Mouse (Mus musculus) bone marrow, adult 2 months (tissue): ENCODE results near the gene Clip2. TPM values are rescaled to one million over a fixed set of nuclear protein-coding genes. Genes with fewer than 3 reads are reported as not detected.

Experiments
- H3K27ac ChIP-seq: fragments of 200-500 bp; 2 replicates; pipeline ENCODE4 v1.5.1; 2012; ENCODE audit warnings: low read depth, mild to moderate bottlenecking, control low read depth, inconsistent platforms, low read length; ENCODE audit not compliant: control insufficient read depth, poor library complexity, insufficient read depth
- H3K4me1 ChIP-seq: fragments of 200-500 bp; 2 replicates; pipeline ENCODE4 v1.6.1; 2011; ENCODE audit warnings: low read length; ENCODE audit not compliant: control insufficient read depth, insufficient read depth
- H3K4me3 ChIP-seq: fragments of 200-500 bp; replicated peaks from 2 replicates; pipeline ENCODE3; 2011; ENCODE audit warnings: mild to moderate bottlenecking, low read depth, low read length, control low read depth; ENCODE audit not compliant: control insufficient read depth
- CTCF ChIP-seq: fragments of 200-500 bp; IDR thresholded peaks from 2 replicates; pipeline ENCODE4 v1.5.1; 2011; ENCODE audit warnings: low read length, control low read depth; ENCODE audit not compliant: control insufficient read depth, insufficient read depth
- POLR2A ChIP-seq: fragments of 200-500 bp; IDR thresholded peaks from 2 replicates; pipeline ENCODE4 v1.6.1; 2011; ENCODE audit warnings: low read depth, mild to moderate bottlenecking, control low read depth, low read length, borderline replicate concordance; ENCODE audit not compliant: control insufficient read depth
- WGBS: fragments of 180-500 bp; shearing (Covaris S2); methylation state at CpG from one replicate; pipeline ENCODE4 v1.1.7; 2018; 5-methylcytosine and 5-hydroxymethylcytosine counted together
- polyA plus RNA-seq: library from polyadenylated mRNA; stranded (reverse); fragments of >200 nt; gene quantifications from 2 replicates; pipeline ENCODE4 v1.2.4, GENCODE M21; 2011; ENCODE audit warnings: low replicate concordance; ENCODE audit not compliant: missing spikeins, insufficient read depth, insufficient read length

Clip2 gene
- polyA plus RNA-seq, 1 experiment: 5.6 TPM

DNA sequence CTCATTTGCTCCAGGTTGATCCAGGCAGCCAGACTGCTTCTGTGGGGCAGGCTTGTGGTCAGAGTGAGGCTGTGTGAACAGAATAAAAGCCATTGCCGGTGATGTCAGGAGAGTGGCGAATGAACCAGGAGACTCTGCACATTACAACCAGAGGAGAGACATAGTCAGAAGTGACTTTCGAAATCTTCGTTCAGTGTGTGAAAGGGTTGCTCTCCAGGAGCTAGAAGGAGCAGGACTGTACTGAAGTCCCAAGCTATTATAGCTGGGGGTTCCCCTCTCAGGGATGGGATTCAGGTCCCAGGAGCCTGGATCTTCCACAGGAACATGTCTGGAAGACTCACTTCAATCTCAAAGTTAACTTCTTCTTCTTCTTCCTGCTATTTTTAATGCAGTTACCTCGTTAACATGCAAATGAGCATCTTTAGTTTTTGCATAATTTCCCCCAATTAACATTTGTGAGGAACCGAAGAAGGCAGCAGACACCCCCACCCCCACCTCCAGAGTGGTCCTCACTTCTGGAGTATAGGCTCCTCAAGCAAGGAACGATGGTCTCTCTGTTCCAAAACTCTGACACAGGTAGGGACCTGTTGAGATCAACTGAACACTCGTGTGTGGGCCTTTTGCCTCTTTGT, 81.6 kb downstream of the Clip2 start:
- no peak overlapping the region for H3K4me3 ChIP-seq
- peaks cover 2% of the 10 kb centered on the region; the same call in 1 of the 2 replicates for H3K4me1 ChIP-seq
- no peak for TF ChIP-seq CTCF
- WGBS: 71% methylated on average over 8 of the region's 8 CpGs
- no peak overlapping the region for H3K27ac ChIP-seq

DNA sequence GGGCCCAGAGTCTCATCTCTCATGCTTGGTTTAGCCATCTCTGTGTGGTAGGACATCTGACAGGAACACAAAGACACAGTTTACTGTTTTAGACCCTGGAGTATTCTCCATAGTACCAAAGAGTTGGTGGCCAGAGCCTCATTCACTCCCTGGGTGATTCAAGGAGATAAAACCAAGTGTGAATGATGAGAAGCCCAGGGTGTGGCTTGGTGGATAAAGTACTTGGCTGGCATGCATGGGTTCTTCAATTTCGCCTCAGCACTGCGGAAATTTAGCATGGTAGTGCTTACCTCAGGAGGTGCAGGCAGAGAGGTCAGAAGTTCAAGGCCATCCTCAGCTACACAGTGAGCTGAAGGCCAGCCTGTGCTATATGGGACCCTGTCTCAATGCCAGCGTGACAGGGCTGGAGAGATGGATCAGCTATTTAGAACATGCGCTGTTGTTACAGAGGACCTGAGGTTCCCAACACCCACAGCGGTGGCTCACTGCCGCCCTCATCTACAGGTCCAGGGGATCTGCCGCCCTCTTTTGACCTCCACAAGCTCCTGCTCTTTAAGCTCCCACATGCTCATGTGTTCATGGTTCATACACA, 82.6 kb downstream of the Clip2 start:
- Histone ChIP-seq H3K4me1 (peaks cover 2% of the 10 kb centered on the region; the same call in 1 of the 2 replicates), H3K4me3 (no peak overlapping the region), H3K27ac (no peak overlapping the region)
- WGBS: 87% methylated on average over 7 of the region's 7 CpGs
- TF ChIP-seq POLR2A (no peak), CTCF (no peak)

DNA sequence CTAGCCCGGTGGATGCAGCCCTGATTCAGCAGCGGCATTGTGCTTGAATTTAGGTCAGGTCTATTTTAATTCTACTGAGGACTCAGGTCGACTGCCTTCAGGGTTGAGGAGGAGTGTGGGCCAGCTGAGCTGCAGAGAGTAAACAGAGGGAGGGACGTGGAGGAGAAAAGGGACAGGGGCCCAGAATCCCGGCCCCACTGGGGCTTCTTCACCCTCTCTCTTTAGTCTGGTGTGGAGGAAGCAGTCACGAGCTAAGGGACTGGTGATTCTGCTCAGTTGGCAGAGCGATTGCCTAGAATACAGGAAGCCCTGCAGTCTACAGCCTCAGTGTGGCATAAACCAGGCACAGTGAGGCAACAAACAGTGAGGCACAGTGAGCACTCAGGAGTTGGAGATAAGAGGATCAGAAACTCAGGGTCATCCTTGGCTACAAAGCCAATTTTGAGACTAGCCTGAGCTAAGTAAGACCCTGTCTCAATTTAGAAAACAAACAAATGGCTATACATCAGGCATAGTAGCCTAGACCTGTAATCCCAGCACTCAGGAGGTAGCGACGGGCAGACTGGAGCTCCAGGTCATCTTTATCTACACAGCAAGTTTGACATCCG, 84.0 kb downstream of the Clip2 start:
- 47% methylated on average over 10 of the region's 10 CpGs for WGBS
- TF ChIP-seq POLR2A (no peak), CTCF (no peak)
- no peak overlapping the region for H3K27ac ChIP-seq
- no peak overlapping the region for H3K4me3 ChIP-seq
- H3K4me1 ChIP-seq: no peaks in the 10 kb centered on the region; the same call in 1 of the 2 replicates

DNA sequence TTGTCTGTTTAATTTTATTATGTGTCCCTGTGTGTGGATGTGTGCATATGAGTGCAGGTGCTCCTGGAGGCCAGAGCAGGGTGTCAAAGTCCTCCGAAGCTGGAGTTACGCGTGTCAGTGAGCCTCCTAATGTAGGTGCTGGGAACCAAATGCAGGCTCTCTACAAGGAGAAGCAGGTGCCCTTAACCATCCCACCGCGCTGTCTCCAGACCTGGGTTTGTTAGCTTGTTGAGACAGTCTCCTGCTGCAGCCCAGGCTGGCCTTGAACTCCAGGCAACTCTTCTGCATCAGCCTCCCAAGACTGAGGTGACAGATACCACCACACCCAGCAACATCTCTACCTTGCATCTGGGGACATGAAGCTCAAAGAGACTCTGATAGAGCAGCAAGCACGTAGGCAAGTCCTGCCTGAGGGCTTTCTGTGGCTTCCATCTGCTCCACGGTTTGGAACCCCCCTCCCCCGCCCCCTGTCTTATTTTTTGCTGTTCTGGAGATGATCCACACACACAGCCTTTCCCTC, 85.1 kb downstream of the Clip2 start:
- TF ChIP-seq POLR2A: no peak
- no peak for TF ChIP-seq CTCF
- no peak overlapping the region for H3K27ac ChIP-seq
- H3K4me1 ChIP-seq: no peaks in the 10 kb centered on the region
- no peak overlapping the region for H3K4me3 ChIP-seq
- 74% methylated on average over 8 of the region's 8 CpGs for WGBS

DNA sequence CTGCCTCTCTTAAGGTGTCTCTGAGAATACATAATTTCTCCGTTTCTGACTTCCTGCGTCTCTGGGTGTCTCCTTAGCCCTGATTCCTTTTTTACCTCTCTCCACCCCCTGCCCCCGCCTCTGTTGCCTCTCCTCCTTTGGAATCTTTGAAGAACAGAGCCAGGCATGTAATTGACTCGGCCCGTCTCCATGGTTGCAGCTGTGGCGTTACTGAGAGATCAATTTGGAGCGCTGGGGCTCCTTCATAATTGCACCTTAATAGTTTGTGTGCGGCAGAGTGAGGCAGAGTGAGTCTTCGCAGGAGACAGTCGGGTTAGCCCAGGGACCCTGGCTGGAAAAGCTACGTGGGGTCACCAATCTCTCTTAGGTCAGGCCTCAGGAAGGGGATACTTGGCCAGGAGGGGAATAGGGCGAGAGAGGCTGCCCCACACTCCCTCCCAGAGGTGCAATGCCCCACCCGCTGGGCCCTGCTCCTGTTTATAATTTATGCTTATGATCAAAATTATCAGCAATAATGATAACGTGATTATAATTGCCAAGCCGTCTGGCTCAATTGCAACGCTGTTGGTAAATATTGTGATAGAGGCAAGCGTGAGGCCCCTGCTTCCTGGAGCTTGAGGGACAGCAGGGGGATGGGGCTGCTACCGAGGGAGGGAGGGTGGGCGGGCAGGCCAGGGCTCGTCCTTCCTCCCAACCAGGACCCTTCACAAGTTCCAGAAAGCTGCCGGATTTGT, 85.8 kb downstream of the Clip2 start:
- no peak overlapping the region for H3K4me3 ChIP-seq
- TF ChIP-seq POLR2A (no peak), CTCF (no peak)
- WGBS: 79% methylated on average over 21 of the region's 21 CpGs
- no peak overlapping the region for H3K27ac ChIP-seq
- no peaks in the 10 kb centered on the region for H3K4me1 ChIP-seq

DNA sequence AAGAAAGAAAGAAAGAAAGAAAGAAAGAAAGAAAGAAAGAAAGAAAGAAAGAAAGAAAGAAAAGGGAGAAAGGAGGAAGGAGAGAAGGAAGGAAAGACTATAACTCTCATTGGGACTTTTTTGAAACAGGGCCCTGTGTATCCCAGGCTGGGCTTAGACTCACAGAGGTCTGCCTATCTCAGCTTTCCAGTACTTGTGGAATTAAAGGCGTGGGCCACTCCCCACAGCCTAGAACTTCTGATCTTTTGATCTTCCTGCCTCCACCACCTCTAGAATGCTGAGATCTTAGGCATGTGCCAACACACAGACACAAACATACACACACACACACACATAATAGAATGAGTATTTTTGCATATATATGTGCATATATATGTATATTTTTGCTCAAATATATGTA, 87.0 kb downstream of the Clip2 start:
- 62% methylated on average over 1 of the region's 1 CpGs for WGBS
- H3K4me1 ChIP-seq: no peaks in the 10 kb centered on the region
- no peak overlapping the region for H3K4me3 ChIP-seq
- no peak overlapping the region for H3K27ac ChIP-seq
- TF ChIP-seq POLR2A (no peak), CTCF (no peak)

DNA sequence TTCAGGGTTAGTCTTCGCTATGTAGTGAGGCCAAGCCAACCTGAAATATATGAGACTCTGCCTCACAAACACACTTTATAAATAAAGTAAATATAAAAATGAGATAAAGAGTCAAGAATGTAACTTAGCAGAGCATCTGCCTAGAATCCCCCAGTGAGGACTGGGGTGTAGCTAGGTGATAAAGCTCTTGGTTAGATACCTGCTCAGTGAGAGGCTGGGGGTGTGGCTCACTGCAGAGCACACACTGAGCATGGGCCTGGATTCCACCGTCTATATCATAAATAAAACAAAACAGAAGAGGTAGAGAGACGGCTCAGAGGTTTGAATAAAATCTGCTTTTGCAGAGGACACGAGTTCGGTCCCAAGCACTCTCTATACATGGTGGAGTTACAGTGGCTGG, 88.0 kb downstream of the Clip2 start:
- Histone ChIP-seq H3K4me1 (no peaks in the 10 kb centered on the region), H3K4me3 (no peak overlapping the region), H3K27ac (no peak overlapping the region)
- WGBS: 81% methylated on average over 5 of the region's 5 CpGs
- TF ChIP-seq POLR2A (no peak), CTCF (no peak)

DNA sequence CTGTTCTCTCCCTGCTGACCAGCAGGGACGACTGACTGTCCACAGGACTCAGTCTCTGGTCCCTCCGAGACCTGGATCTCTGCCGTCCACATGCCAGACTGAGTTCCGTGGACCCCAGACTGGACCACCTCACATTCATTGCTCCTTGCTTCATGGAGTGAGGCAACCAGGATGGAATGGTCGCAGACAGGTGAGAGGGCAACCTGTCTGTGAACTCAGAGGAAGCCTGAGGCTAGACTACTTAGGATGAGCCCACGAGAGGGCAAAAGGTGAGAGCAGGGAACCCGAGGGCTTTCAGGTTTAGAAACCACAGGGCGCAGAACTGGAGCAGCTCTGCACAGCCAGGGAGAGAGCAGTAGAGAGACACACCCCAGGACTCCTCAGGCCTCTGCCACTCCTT, 89.5 kb downstream of the Clip2 start:
- H3K27ac ChIP-seq: no peak overlapping the region
- no peak overlapping the region for H3K4me3 ChIP-seq
- H3K4me1 ChIP-seq: no peaks in the 10 kb centered on the region
- no peak for TF ChIP-seq CTCF
- TF ChIP-seq POLR2A: no peak
- WGBS: 84% methylated on average over 8 of the region's 8 CpGs
